Mouse (Mus musculus): ENCODE measurements at regions not wholly inside any gene's neighbourhood (a gene's known extent, or its start where the extent isn't known, plus 50 kb on each side); places are given as distances from the start of the nearest gene placed in this dataset.

- H3K4me3 ChIP-seq: no peak overlapping the region
- 90% methylated on average over 6 of the region's 6 CpGs for WGBS
- no peak overlapping the region for H3K9ac ChIP-seq
- H3K27ac ChIP-seq: no peak overlapping the region
- H3K9me3 ChIP-seq: no peaks in the 10 kb centered on the region
- no peak for ATAC-seq (ENCODE audit: low FRiP score)
- no peak overlapping the region for H3K4me2 ChIP-seq
- no peaks in the 10 kb centered on the region for H3K27me3 ChIP-seq
- H3K36me3 ChIP-seq: no peaks in the 10 kb centered on the region
- no peaks in the 10 kb centered on the region for H3K4me1 ChIP-seq (replicated peaks)
These were observed 613.9 kb upstream of the 2610301B20Rik start for GRCm38 (mm10) chr4:10260351-10260750.

- no peak overlapping the region for H3K27ac ChIP-seq
- no peak overlapping the region for H3K4me2 ChIP-seq
- H3K4me1 ChIP-seq (replicated peaks): no peaks in the 10 kb centered on the region
- WGBS: 90% methylated on average over 2 of the region's 2 CpGs
- H3K27me3 ChIP-seq: no peaks in the 10 kb centered on the region
- no peaks in the 10 kb centered on the region for H3K9me3 ChIP-seq
- no peak for ATAC-seq (ENCODE audit: low FRiP score)
- no peaks in the 10 kb centered on the region for H3K36me3 ChIP-seq
- H3K9ac ChIP-seq: no peak overlapping the region
- H3K4me3 ChIP-seq: no peak overlapping the region
These were observed 608.4 kb upstream of the 2610301B20Rik start for GRCm38 (mm10) chr4:10265942-10266341.

- ATAC-seq (ENCODE audit: low FRiP score): no peak
- Histone ChIP-seq H3K9me3 (no peaks in the 10 kb centered on the region), H3K27ac (no peak overlapping the region), H3K4me3 (no peak overlapping the region), H3K36me3 (no peaks in the 10 kb centered on the region), H3K27me3 (no peaks in the 10 kb centered on the region), H3K9ac (no peak overlapping the region), H3K4me2 (no peak overlapping the region), H3K4me1 (replicated peaks) (no peaks in the 10 kb centered on the region)
- 74% methylated on average over 2 of the region's 2 CpGs for WGBS
These were observed 588.7 kb upstream of the 2610301B20Rik start for GRCm38 (mm10) chr4:10285562-10285961.

- H3K27me3 ChIP-seq: no peaks in the 10 kb centered on the region
- WGBS: 82% methylated on average over 3 of the region's 3 CpGs
- no peak overlapping the region for H3K4me2 ChIP-seq
- no peak overlapping the region for H3K27ac ChIP-seq
- H3K9me3 ChIP-seq: no peaks in the 10 kb centered on the region
- no peak for ATAC-seq (ENCODE audit: low FRiP score)
- H3K4me1 ChIP-seq (replicated peaks): no peaks in the 10 kb centered on the region
- H3K9ac ChIP-seq: no peak overlapping the region
- H3K4me3 ChIP-seq: no peak overlapping the region
- H3K36me3 ChIP-seq: no peaks in the 10 kb centered on the region
These were observed 584.0 kb upstream of the 2610301B20Rik start for GRCm38 (mm10) chr4:10290326-10290725.

GRCm38 (mm10) chr4:10295012-10295530 is 579.2 kb upstream of the 2610301B20Rik start:
- no peak for ATAC-seq (ENCODE audit: low FRiP score)
- H3K27me3 ChIP-seq: no peaks in the 10 kb centered on the region
- H3K27ac ChIP-seq: no peak overlapping the region
- no peak overlapping the region for H3K4me2 ChIP-seq
- H3K4me1 ChIP-seq (replicated peaks): no peaks in the 10 kb centered on the region
- 83% methylated on average over 4 of the region's 4 CpGs for WGBS
- H3K4me3 ChIP-seq: no peak overlapping the region
- H3K9ac ChIP-seq: no peak overlapping the region
- no peaks in the 10 kb centered on the region for H3K36me3 ChIP-seq
- no peaks in the 10 kb centered on the region for H3K9me3 ChIP-seq

- ATAC-seq (ENCODE audit: low FRiP score): no peak
- Histone ChIP-seq H3K4me3 (no peak overlapping the region), H3K4me2 (no peak overlapping the region), H3K27me3 (no peaks in the 10 kb centered on the region), H3K9ac (no peak overlapping the region), H3K9me3 (no peaks in the 10 kb centered on the region), H3K4me1 (replicated peaks) (no peaks in the 10 kb centered on the region), H3K27ac (no peak overlapping the region), H3K36me3 (no peaks in the 10 kb centered on the region)
- 97% methylated on average over 1 of the region's 1 CpGs for WGBS
These were observed 578.1 kb upstream of the 2610301B20Rik start for GRCm38 (mm10) chr4:10296220-10296619.

GRCm38 (mm10) chr4:10311886-10312285 is 562.4 kb upstream of the 2610301B20Rik start:
- Histone ChIP-seq H3K36me3 (no peaks in the 10 kb centered on the region), H3K27me3 (no peaks in the 10 kb centered on the region), H3K4me3 (no peak overlapping the region), H3K4me1 (replicated peaks) (no peaks in the 10 kb centered on the region), H3K9ac (no peak overlapping the region), H3K4me2 (no peak overlapping the region), H3K9me3 (no peaks in the 10 kb centered on the region), H3K27ac (no peak overlapping the region)
- WGBS: 65% methylated on average over 5 of the region's 5 CpGs
- ATAC-seq (ENCODE audit: low FRiP score): no peak

- Histone ChIP-seq H3K9me3 (no peaks in the 10 kb centered on the region), H3K4me2 (no peak overlapping the region), H3K27me3 (no peaks in the 10 kb centered on the region), H3K4me3 (no peak overlapping the region), H3K4me1 (replicated peaks) (no peaks in the 10 kb centered on the region), H3K9ac (no peak overlapping the region), H3K27ac (no peak overlapping the region), H3K36me3 (no peaks in the 10 kb centered on the region)
- WGBS: 73% methylated on average over 4 of the region's 4 CpGs
- ATAC-seq (ENCODE audit: low FRiP score): no peak
These were observed 559.2 kb upstream of the 2610301B20Rik start for GRCm38 (mm10) chr4:10315144-10315543.

- no peak overlapping the region for H3K27ac ChIP-seq
- no peaks in the 10 kb centered on the region for H3K9me3 ChIP-seq
- no peak overlapping the region for H3K4me2 ChIP-seq
- H3K4me1 ChIP-seq (replicated peaks): no peaks in the 10 kb centered on the region
- ATAC-seq (ENCODE audit: low FRiP score): no peak
- no peak overlapping the region for H3K4me3 ChIP-seq
- 65% methylated on average over 3 of the region's 3 CpGs for WGBS
- no peaks in the 10 kb centered on the region for H3K27me3 ChIP-seq
- no peak overlapping the region for H3K9ac ChIP-seq
- H3K36me3 ChIP-seq: no peaks in the 10 kb centered on the region
These were observed 558.4 kb upstream of the 2610301B20Rik start for GRCm38 (mm10) chr4:10315875-10316274.

GRCm38 (mm10) chr4:10344147-10344546 is 530.2 kb upstream of the 2610301B20Rik start:
- no peak overlapping the region for H3K27ac ChIP-seq
- no peak for ATAC-seq (ENCODE audit: low FRiP score)
- H3K4me3 ChIP-seq: no peak overlapping the region
- no peaks in the 10 kb centered on the region for H3K9me3 ChIP-seq
- no peak overlapping the region for H3K4me2 ChIP-seq
- H3K36me3 ChIP-seq: no peaks in the 10 kb centered on the region
- WGBS: 75% methylated on average over 2 of the region's 2 CpGs
- no peaks in the 10 kb centered on the region for H3K4me1 ChIP-seq (replicated peaks)
- H3K9ac ChIP-seq: no peak overlapping the region
- H3K27me3 ChIP-seq: no peaks in the 10 kb centered on the region

- WGBS: 84% methylated on average over 4 of the region's 4 CpGs
These were observed 522.2 kb upstream of the 2610301B20Rik start for GRCm38 (mm10) chr4:10351876-10352627.

GRCm38 (mm10) chr4:10357572-10357971 is 516.7 kb upstream of the 2610301B20Rik start:
- Histone ChIP-seq H3K9ac (no peak overlapping the region), H3K27me3 (no peaks in the 10 kb centered on the region), H3K4me3 (no peak overlapping the region), H3K4me1 (replicated peaks) (no peaks in the 10 kb centered on the region), H3K4me2 (no peak overlapping the region), H3K27ac (no peak overlapping the region), H3K9me3 (no peaks in the 10 kb centered on the region), H3K36me3 (no peaks in the 10 kb centered on the region)
- 78% methylated on average over 3 of the region's 3 CpGs for WGBS
- no peak for ATAC-seq (ENCODE audit: low FRiP score)

More at GRCm38 (mm10) chr4:10351876-10352627, 522.2 kb upstream of the 2610301B20Rik start:
- H3K27me3 ChIP-seq: no peaks in the 10 kb centered on the region
- no peak overlapping the region for H3K4me2 ChIP-seq
- no peak overlapping the region for H3K9ac ChIP-seq
- H3K36me3 ChIP-seq: no peaks in the 10 kb centered on the region
- no peak overlapping the region for H3K27ac ChIP-seq
- H3K4me3 ChIP-seq: no peak overlapping the region
- ATAC-seq (ENCODE audit: low FRiP score): no peak
- no peaks in the 10 kb centered on the region for H3K4me1 ChIP-seq (replicated peaks)
- H3K9me3 ChIP-seq: no peaks in the 10 kb centered on the region

GRCm38 (mm10) chr4:10389790-10390189 is 484.5 kb upstream of the 2610301B20Rik start:
- no peaks in the 10 kb centered on the region for H3K27me3 ChIP-seq
- no peak for ATAC-seq (ENCODE audit: low FRiP score)
- H3K4me1 ChIP-seq (replicated peaks): no peaks in the 10 kb centered on the region
- H3K9ac ChIP-seq: no peak overlapping the region
- WGBS: 90% methylated on average over 2 of the region's 2 CpGs
- no peak overlapping the region for H3K4me2 ChIP-seq
- no peak overlapping the region for H3K4me3 ChIP-seq
- H3K27ac ChIP-seq: no peak overlapping the region
- no peaks in the 10 kb centered on the region for H3K36me3 ChIP-seq
- no peaks in the 10 kb centered on the region for H3K9me3 ChIP-seq

All from hindbrain, embryonic 13.5 days (tissue).